Mouse (Mus musculus): ENCODE measurements around the gene Wnk1. TPM values are rescaled to one million over a fixed set of nuclear protein-coding genes. Genes with fewer than 3 reads are reported as not detected.

Gene Wnk1
- total and polyA plus RNA-seq, 3 experiments = 31.6 to 735 (median 104) TPM

DNA sequence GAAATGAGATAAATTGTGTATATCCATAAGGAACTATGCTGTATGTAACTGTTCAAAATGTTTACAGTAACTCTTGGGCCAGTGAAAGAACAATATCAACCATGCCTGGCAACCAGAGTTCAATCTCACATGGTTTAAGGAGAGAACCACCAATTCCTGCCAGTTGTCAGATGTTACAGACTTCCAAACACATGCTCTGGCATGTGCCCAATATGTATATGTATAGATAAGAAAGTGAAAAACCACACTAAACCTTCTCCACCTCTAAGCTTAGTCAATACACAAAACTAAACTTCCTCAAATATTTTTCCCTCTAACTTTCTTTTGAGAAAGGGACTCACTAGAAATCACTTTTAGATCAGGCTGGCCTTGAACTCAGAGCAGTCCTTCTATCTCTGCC is 13.9 kb downstream of the Wnk1 start (continued):
- TF ChIP-seq E2F4 (IDR thresholded peaks at IDR 0.05; ENCODE audit: borderline replicate concordance, low read depth, low read length) = no peak
- peak; percentile 34; the same call in 1 of the 2 replicates for TF ChIP-seq USF1 (IDR thresholded peaks at IDR 0.05; ENCODE audit: low read depth, low read length)
- peak; percentile 80 for TF ChIP-seq TAL1 (IDR thresholded peaks at IDR 0.05; ENCODE audit: low read length)
- TF ChIP-seq ZNF384 (IDR thresholded peaks at IDR 0.05; ENCODE audit: low read depth, low read length) = no peak
- peak; percentile 96 for TF ChIP-seq MYC (IDR thresholded peaks at IDR 0.05; ENCODE audit: low read depth, low read length)
- TF ChIP-seq MYB (IDR thresholded peaks at IDR 0.05; ENCODE audit: low read depth, low read length) = no peak
- TF ChIP-seq RAD21 (IDR thresholded peaks at IDR 0.05; ENCODE audit: low read depth, low read length) = no peak
- no peak for TF ChIP-seq CTCF (IDR thresholded peaks at IDR 0.05 in 2 of 3, conservative IDR thresholded peaks at IDR 0.05 in 1 of 3; ENCODE audit: control insufficient read depth in 1 of 3, insufficient read depth in 1 of 3, low read depth in 2 of 3, low read length in 3 of 3, poor library complexity in 1 of 3, severe bottlenecking in 1 of 3)
- TF ChIP-seq MXI1 (IDR thresholded peaks at IDR 0.05; ENCODE audit: low read depth, low read length) = peak; percentile 99
- TF ChIP-seq KAT2A (conservative IDR thresholded peaks at IDR 0.05; ENCODE audit: low read depth, low read length) = no peak
- TF ChIP-seq ELF1 (IDR thresholded peaks at IDR 0.05; ENCODE audit: low read depth, low read length) = no peak
- no peak for TF ChIP-seq HCFC1 (IDR thresholded peaks at IDR 0.05; ENCODE audit: low read depth, low read length)
- peak; percentile 86 for TF ChIP-seq GATA1 (IDR thresholded peaks at IDR 0.05; ENCODE audit: low read depth, low read length)
- TF ChIP-seq NRF1 (IDR thresholded peaks at IDR 0.05; ENCODE audit: insufficient read depth, low read depth, low read length, poor library complexity, severe bottlenecking) = no peak
- no peak for TF ChIP-seq JUND (IDR thresholded peaks at IDR 0.05; ENCODE audit: low read depth, low read length)

DNA sequence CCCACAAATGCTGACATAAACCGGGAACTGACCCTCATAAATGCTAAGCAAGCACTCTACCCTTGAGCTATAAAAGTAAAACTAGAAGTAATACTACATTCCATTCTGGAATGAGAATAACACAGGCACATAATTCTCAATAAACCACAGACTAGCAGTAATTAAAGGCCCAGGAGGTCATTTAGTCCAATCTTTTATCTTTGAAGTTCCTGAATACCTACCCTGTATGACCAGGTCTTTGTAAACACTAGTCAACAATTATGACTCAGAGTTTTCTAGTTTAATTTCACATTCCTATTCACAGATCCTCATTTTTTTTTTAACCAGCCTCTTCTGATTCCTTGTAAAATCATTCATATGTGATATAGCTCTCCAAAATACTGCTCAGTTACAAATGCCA is 14.7 kb downstream of the Wnk1 start:
- H3K36me3 ChIP-seq (ENCODE audit: control insufficient read depth in 1 of 2, insufficient read depth in 2 of 2, low read length in 2 of 2) = peaks cover 10 to 51% of the 10 kb centered on the region in 2 experiments
- peaks cover 52% of the 10 kb centered on the region for H3K79me2 ChIP-seq (ENCODE audit: control insufficient read depth, insufficient read depth, low read length, poor library complexity)
- no peak for DNase-seq (ENCODE audit: low read depth, low spot score)
- H3K9ac ChIP-seq (ENCODE audit: control insufficient read depth, low read depth, low read length, poor library complexity, severe bottlenecking) = no peak overlapping the region
- no peak overlapping the region for H3K27ac ChIP-seq (ENCODE audit: control insufficient read depth, low read depth, low read length)
- H3K9me3 ChIP-seq (replicated peaks; ENCODE audit: insufficient read depth, low read length) = no peaks in the 10 kb centered on the region
- H3K27me3 ChIP-seq (ENCODE audit: control insufficient read depth in 1 of 2, insufficient read depth in 2 of 2, low read length in 2 of 2) = no peaks in the 10 kb centered on the region
- TF ChIP-seq NELFE (IDR thresholded peaks at IDR 0.05; ENCODE audit: low read depth, low read length) = no peak
- TF ChIP-seq ZC3H11A (IDR thresholded peaks at IDR 0.05; ENCODE audit: low read depth, low read length) = no peak
- no peak for TF ChIP-seq RAD21 (IDR thresholded peaks at IDR 0.05; ENCODE audit: low read depth, low read length)
- TF ChIP-seq GATA1 (IDR thresholded peaks at IDR 0.05; ENCODE audit: low read depth, low read length) = no peak
- no peak for TF ChIP-seq SIN3A (IDR thresholded peaks at IDR 0.05; ENCODE audit: low read length)
- TF ChIP-seq SMC3 (IDR thresholded peaks at IDR 0.05; ENCODE audit: low read depth, low read length) = no peak
- H3K4me3 ChIP-seq (ENCODE audit: control insufficient read depth in 1 of 2, insufficient read depth in 1 of 2, low read depth in 2 of 2, low read length in 2 of 2) = no peak overlapping the region
- peaks cover 20 to 40% of the 10 kb centered on the region in 2 experiments for H3K4me1 ChIP-seq (ENCODE audit: control insufficient read depth in 1 of 2, insufficient read depth in 2 of 2, low read length in 2 of 2)

DNA sequence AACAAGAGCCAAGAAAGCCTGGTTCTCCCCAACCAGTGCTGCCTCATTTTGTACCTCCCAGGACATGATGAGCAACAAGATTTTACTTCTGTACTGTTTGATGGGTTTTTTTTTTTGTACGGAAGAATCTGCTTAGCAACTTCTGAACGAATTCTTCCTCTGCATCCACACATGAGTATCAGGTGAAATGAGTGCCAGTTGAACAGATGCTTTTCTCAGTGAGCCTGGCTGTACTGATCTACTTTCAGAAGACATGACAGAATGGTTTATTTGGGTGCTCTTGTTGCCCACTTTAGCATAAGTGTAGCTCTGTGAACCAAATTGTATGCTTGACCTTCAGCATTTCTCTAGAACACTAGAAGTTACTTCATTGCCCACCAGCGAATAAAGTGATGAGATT is 16.4 kb downstream of the Wnk1 start:
- DNase-seq (ENCODE audit: low read depth, low spot score) = no peak
- Histone ChIP-seq H3K79me2 (ENCODE audit: control insufficient read depth, insufficient read depth, low read length, poor library complexity) (peaks cover 48% of the 10 kb centered on the region), H3K36me3 (ENCODE audit: control insufficient read depth in 1 of 2, insufficient read depth in 2 of 2, low read length in 2 of 2) (peaks cover 15 to 51% of the 10 kb centered on the region in 2 experiments), H3K9ac (ENCODE audit: control insufficient read depth, low read depth, low read length, poor library complexity, severe bottlenecking) (no peak overlapping the region), H3K27ac (ENCODE audit: control insufficient read depth, low read depth, low read length) (no peak overlapping the region), H3K4me1 (ENCODE audit: control insufficient read depth in 1 of 2, insufficient read depth in 2 of 2, low read length in 2 of 2) (peaks cover 20 to 40% of the 10 kb centered on the region in 2 experiments), H3K27me3 (ENCODE audit: control insufficient read depth in 1 of 2, insufficient read depth in 2 of 2, low read length in 2 of 2) (no peaks in the 10 kb centered on the region), H3K9me3 (replicated peaks; ENCODE audit: insufficient read depth, low read length) (no peaks in the 10 kb centered on the region), H3K4me3 (ENCODE audit: control insufficient read depth in 1 of 2, insufficient read depth in 1 of 2, low read depth in 2 of 2, low read length in 2 of 2) (no peak overlapping the region)
- TF ChIP-seq SMC3 (IDR thresholded peaks at IDR 0.05; ENCODE audit: low read depth, low read length) = no peak
- TF ChIP-seq CHD1 (IDR thresholded peaks at IDR 0.05; ENCODE audit: low read depth, low read length) = no peak
- TF ChIP-seq ZC3H11A (IDR thresholded peaks at IDR 0.05; ENCODE audit: low read depth, low read length) = no peak
- no peak for TF ChIP-seq EP300 (IDR thresholded peaks at IDR 0.05; ENCODE audit: low read depth in 1 of 2, low read length in 2 of 2)
